Mouse (Mus musculus) brain, embryonic 14.5 days (tissue): ENCODE measurements around the gene Enthd1.

Source experiments
- CTCF ChIP-seq: fragments of 200-500 bp; IDR thresholded peaks from 2 replicates; pipeline ENCODE4 v1.5.1; 2012; ENCODE audit warnings: inconsistent platforms, mild to moderate bottlenecking, moderate library complexity, borderline replicate concordance; ENCODE audit not compliant: insufficient read depth, insufficient read length; ENCODE audit errors: extremely low read depth
- POLR2A ChIP-seq: fragments of 200-500 bp; IDR thresholded peaks from 2 replicates; pipeline ENCODE4 v1.6.1; 2012; ENCODE audit warnings: mild to moderate bottlenecking, inconsistent platforms, borderline replicate concordance; ENCODE audit not compliant: poor library complexity, insufficient read depth, insufficient read length, severe bottlenecking; ENCODE audit errors: extremely low read depth

DNA sequence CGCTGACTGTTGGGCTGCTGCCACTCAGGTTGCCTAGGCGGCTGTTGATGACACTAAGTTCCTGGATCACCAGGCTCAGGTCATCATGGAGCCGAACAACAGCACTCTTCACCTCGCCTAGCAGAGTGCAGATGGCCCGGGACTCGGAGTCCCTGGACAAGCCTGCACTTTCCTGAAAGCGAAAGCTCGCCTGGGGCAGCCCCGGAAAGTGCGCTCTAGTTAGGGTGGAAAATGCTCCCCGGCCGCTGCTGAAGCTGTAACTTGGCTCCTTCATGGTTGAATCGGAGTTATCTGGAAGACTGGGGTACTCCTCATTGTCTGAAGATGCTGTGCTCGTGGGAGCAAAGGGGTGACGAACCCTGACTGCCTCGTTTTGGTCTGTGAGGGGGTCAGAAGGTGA, 112.5 kb downstream of the Enthd1 start:
- TF ChIP-seq CTCF, result no peak
- no peak for TF ChIP-seq POLR2A
